Mouse (Mus musculus) liver, adult 2 months (tissue): Measurements from ENCODE around the gene Zfp760. TPM values are rescaled to one million over a fixed set of nuclear protein-coding genes. Genes with fewer than 3 reads are reported as not detected.

Experiments
- DNase-seq: peaks from one replicate; pipeline ENCODE4 v3.0.0-alpha.2; 2011; ENCODE audit warnings: low read depth, low spot score; ENCODE audit errors: extremely low read depth
- H3K27ac ChIP-seq: fragments of 200-500 bp; replicated peaks from 2 replicates; pipeline ENCODE4 v1.5.1; 2012; ENCODE audit warnings: low read depth, mild to moderate bottlenecking, control low read depth, inconsistent platforms, low read length; ENCODE audit not compliant: insufficient read depth
- H3K27me3 ChIP-seq: fragments of 200-500 bp; 2 replicates; pipeline ENCODE4 v1.6.1; 2012; ENCODE audit warnings: mild to moderate bottlenecking, moderate library complexity, low read length, inconsistent platforms; ENCODE audit not compliant: control insufficient read depth, insufficient read depth
- H3K36me3 ChIP-seq: fragments of 200-500 bp; 2 replicates; pipeline ENCODE4 v1.6.1; 2012; ENCODE audit warnings: low read length, inconsistent platforms; ENCODE audit not compliant: control insufficient read depth, insufficient read depth
- H3K4me1 ChIP-seq: fragments of 200-500 bp; 2 replicates; pipeline ENCODE4 v1.6.1; 2011; ENCODE audit warnings: low read length; ENCODE audit not compliant: control insufficient read depth, insufficient read depth
- H3K4me3 ChIP-seq: fragments of 200-500 bp; 2 replicates; pipeline ENCODE4 v1.5.1; 2011; ENCODE audit warnings: low read depth, mild to moderate bottlenecking, control low read depth, low read length, moderate library complexity; ENCODE audit not compliant: insufficient read depth
- H3K79me2 ChIP-seq: fragments of 200-500 bp; 2 replicates; pipeline ENCODE4 v1.6.1; 2012; ENCODE audit warnings: inconsistent platforms, mild to moderate bottlenecking, low read length, moderate library complexity; ENCODE audit not compliant: control insufficient read depth, insufficient read depth
- H3K9ac ChIP-seq: fragments of 200-500 bp; 2 replicates; pipeline ENCODE4 v1.6.1; 2012; ENCODE audit warnings: low read depth, mild to moderate bottlenecking, control low read depth, inconsistent platforms, low read length
- CTCF ChIP-seq: fragments of 200-500 bp; IDR thresholded peaks from 2 replicates; pipeline ENCODE4 v1.5.1; 2011; ENCODE audit warnings: low read depth, low read length, control low read depth
- POLR2A ChIP-seq: fragments of 200-500 bp; IDR thresholded peaks from 2 replicates; pipeline ENCODE4 v1.6.1; 2011; ENCODE audit warnings: low read length, control low read depth; ENCODE audit not compliant: insufficient read depth; ENCODE audit errors: extremely low read depth
- WGBS: fragments of 180-500 bp; shearing (Covaris S2); methylation state at CpG from one replicate; pipeline ENCODE4 v1.1.7; 2018; 5-methylcytosine and 5-hydroxymethylcytosine counted together
- polyA plus RNA-seq: library from polyadenylated mRNA; depleted of rRNA; stranded (reverse); fragments of >200 nt; gene quantifications from 2 replicates; pipeline ENCODE4 v1.2.3, GENCODE M21; 2012; rRNA removed
- total RNA-seq: library from RNA; depleted of rRNA; stranded (reverse); fragments of >200 nt; gene quantifications from 2 replicates; pipeline ENCODE4 v1.2.3, GENCODE M21; 2014; rRNA removed

Gene Zfp760
- total and polyA plus RNA-seq, 2 experiments: 0.31 to 4.8 TPM

GRCm38 (mm10) chr17:21733529-21734031 is 26.0 kb downstream of the Zfp760 start:
- Histone ChIP-seq H3K27me3 (no peaks in the 10 kb centered on the region), H3K4me3 (peak overlapping the region; percentile 94), H3K36me3 (peaks cover 7% of the 10 kb centered on the region; the same call in 1 of the 2 replicates), H3K9ac (peak overlapping the region; percentile 83), H3K4me1 (peaks cover 6% of the 10 kb centered on the region), H3K27ac (peak overlapping the region; percentile 78), H3K79me2 (no peaks in the 10 kb centered on the region; the same call in 1 of the 2 replicates)
- no peak for TF ChIP-seq POLR2A
- TF ChIP-seq CTCF: no peak
- 2% methylated on average over 27 of the region's 27 CpGs for WGBS
- DNase-seq: peak; percentile 83

GRCm38 (mm10) chr17:21752791-21753190 is 45.2 kb downstream of the Zfp760 start:
- no peaks in the 10 kb centered on the region; the same call in 1 of the 2 replicates for H3K4me1 ChIP-seq
- TF ChIP-seq POLR2A: no peak
- TF ChIP-seq CTCF: no peak
- H3K9ac ChIP-seq: no peak overlapping the region
- no peaks in the 10 kb centered on the region for H3K79me2 ChIP-seq
- H3K27ac ChIP-seq: no peak overlapping the region
- no peaks in the 10 kb centered on the region for H3K27me3 ChIP-seq
- no peaks in the 10 kb centered on the region for H3K36me3 ChIP-seq
- H3K4me3 ChIP-seq: no peak overlapping the region
- 71% methylated on average over 2 of the region's 2 CpGs for WGBS
- DNase-seq: no peak

GRCm38 (mm10) chr17:21753342-21754208 is 46.0 kb downstream of the Zfp760 start:
- no peaks in the 10 kb centered on the region for H3K36me3 ChIP-seq
- H3K79me2 ChIP-seq: no peaks in the 10 kb centered on the region
- 14% methylated on average over 20 of the region's 20 CpGs for WGBS
- H3K9ac ChIP-seq: peak overlapping the region; percentile 28; the same call in 1 of the 2 replicates
- H3K4me3 ChIP-seq: peak overlapping the region; percentile 34
- no peak for TF ChIP-seq CTCF
- no peak for TF ChIP-seq POLR2A
- DNase-seq: peak; percentile 29
- H3K27me3 ChIP-seq: no peaks in the 10 kb centered on the region
- H3K27ac ChIP-seq: no peak overlapping the region
- H3K4me1 ChIP-seq: no peaks in the 10 kb centered on the region; the same call in 1 of the 2 replicates

- 89% methylated on average over 2 of the region's 2 CpGs for WGBS
- no peak overlapping the region for H3K27ac ChIP-seq
- no peak for DNase-seq
- no peak overlapping the region for H3K4me3 ChIP-seq
- no peaks in the 10 kb centered on the region for H3K79me2 ChIP-seq
- H3K27me3 ChIP-seq: no peaks in the 10 kb centered on the region
- no peaks in the 10 kb centered on the region for H3K36me3 ChIP-seq
- no peak for TF ChIP-seq CTCF
- no peak overlapping the region for H3K9ac ChIP-seq
- no peaks in the 10 kb centered on the region for H3K4me1 ChIP-seq
Measured at GRCm38 (mm10) chr17:21770336-21770735, 62.8 kb downstream of the Zfp760 start.

Other genes with a start within 250 kb of the Zfp760 start
- gene Zfp53, start 218.7 kb upstream of the Zfp760 start, total RNA-seq: 3.8 and 4.3 TPM in 2 replicates
- gene Zfp53, start 218.7 kb upstream of the Zfp760 start, polyA plus RNA-seq: 0.95 and 1.2 TPM in 2 replicates
- 0.94 and 1.3 TPM in 2 replicates for gene Zfp52, start 172.2 kb upstream of the Zfp760 start, total RNA-seq
- gene Zfp52, start 172.2 kb upstream of the Zfp760 start, polyA plus RNA-seq: not detected in 2 replicates
- 3.0 and 3.4 TPM in 2 replicates for gene Zfp948, start 140.7 kb upstream of the Zfp760 start, total RNA-seq
- gene Zfp948, start 140.7 kb upstream of the Zfp760 start, polyA plus RNA-seq: 0.37 and 0.51 TPM in 2 replicates
- 3.2 and 3.6 TPM in 2 replicates for gene Zfp983, start 57.1 kb upstream of the Zfp760 start, total RNA-seq
- gene Zfp983, start 57.1 kb upstream of the Zfp760 start, polyA plus RNA-seq: 0.42 and 0.55 TPM in 2 replicates
- gene Gm10226, start 15.9 kb upstream of the Zfp760 start, total RNA-seq: 1.8 and 7.8 TPM in 2 replicates
- gene Gm10226, start 15.9 kb upstream of the Zfp760 start, polyA plus RNA-seq: not detected in 2 replicates
- 4.1 and 7.2 TPM in 2 replicates for gene Zfp229, start 23.1 kb downstream of the Zfp760 start, total RNA-seq
- gene Zfp229, start 23.1 kb downstream of the Zfp760 start, polyA plus RNA-seq: 1.6 and 2.4 TPM in 2 replicates
- 2.7 and 3.6 TPM in 2 replicates for gene Zfp820, start 138.0 kb downstream of the Zfp760 start, total RNA-seq
- 0.19 and 0.20 TPM in 2 replicates for gene Zfp820, start 138.0 kb downstream of the Zfp760 start, polyA plus RNA-seq
- 4.0 and 4.8 TPM in 2 replicates for gene Zfp995, start 202.2 kb downstream of the Zfp760 start, total RNA-seq
- gene Zfp995, start 202.2 kb downstream of the Zfp760 start, polyA plus RNA-seq: 0.19 and 0.32 TPM in 2 replicates